Mouse (Mus musculus): ENCODE results near the gene Ocm.

DNA sequence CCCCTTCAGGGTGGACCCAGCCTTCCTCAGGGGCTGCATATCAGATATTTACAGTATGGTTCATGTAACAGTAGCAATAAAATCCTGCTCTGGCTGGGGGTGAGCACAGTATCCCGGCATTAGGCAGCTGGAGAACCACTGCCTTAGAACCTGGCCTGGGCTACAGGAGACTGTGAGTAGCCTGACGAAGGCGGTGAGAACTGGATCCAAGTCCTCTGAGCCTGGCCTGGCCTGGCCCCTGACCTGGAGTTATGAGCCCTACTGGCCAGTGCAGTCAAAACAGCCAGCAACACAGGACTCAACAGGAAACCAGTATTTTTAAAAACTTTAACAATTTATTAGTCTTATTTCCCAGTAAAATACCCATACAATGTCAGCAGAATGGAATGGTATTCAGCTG lies 38.9 kb downstream of the Ocm start:
- TF ChIP-seq CTCF (IDR thresholded peaks at IDR 0.05; ENCODE audit: low read depth), result no peak
- no peak for TF ChIP-seq EP300 (IDR thresholded peaks at IDR 0.05; ENCODE audit: low read depth)
